Mouse (Mus musculus): ENCODE results near the gene Aig1. TPM values are rescaled to one million over a fixed set of nuclear protein-coding genes. Genes with fewer than 3 reads are reported as not detected.

Gene Aig1
- polyA plus RNA-seq, 1 experiment from 2014 or later, result 45.4 TPM

Other genes with a start within 250 kb of the Aig1 start
- 4.7 and 5.6 TPM in 2 replicates for gene Hivep2, start 97.1 kb upstream of the Aig1 start, polyA plus RNA-seq (2015; fragmentation: Nextera tagmentation; extraction: Ambion mirVana)